Mouse (Mus musculus): ENCODE measurements around the gene Ccdc86. TPM values are rescaled to one million over a fixed set of nuclear protein-coding genes. Genes with fewer than 3 reads are reported as not detected.

Gene Ccdc86
- polyA plus RNA-seq, 1 experiment from 2014 or later: 11.0 TPM

- H3K9ac ChIP-seq (ENCODE audit: low read depth, low read length): no peak overlapping the region
Observed at GRCm38 (mm10) chr19:10897491-10897890, 51.6 kb downstream of the Ccdc86 start.

GRCm38 (mm10) chr19:10896849-10897248, 52.2 kb downstream of the Ccdc86 start:
- no peak for TF ChIP-seq CTCF (IDR thresholded peaks at IDR 0.05; ENCODE audit: low read depth)
- ATAC-seq: no peak
- Histone ChIP-seq H3K4me3 (ENCODE audit: low read depth, low read length) (no peak overlapping the region), H3K9me3 (ENCODE audit: control insufficient read depth) (no peaks in the 10 kb centered on the region), H3K4me1 (replicated peaks; ENCODE audit: control insufficient read depth, insufficient read depth, low read length) (0 out of 2 replicates have a peak, but pooled peaks cover 5% of the 10 kb centered on the region), H3K9ac (ENCODE audit: low read depth, low read length) (no peak overlapping the region), H3K36me3 (ENCODE audit: control insufficient read depth, insufficient read depth) (peaks cover 42% of the 10 kb centered on the region), H3K27ac (ENCODE audit: low read depth, low read length) (no peak overlapping the region), H3K4me2 (replicated peaks; ENCODE audit: low read depth) (peak overlapping the region; percentile 68), H3K27me3 (replicated peaks; ENCODE audit: control insufficient read depth, insufficient read depth, low read length) (no peaks in the 10 kb centered on the region)
- 51% methylated on average over 7 of the region's 7 CpGs for WGBS

More at GRCm38 (mm10) chr19:10897491-10897890, 51.6 kb downstream of the Ccdc86 start:
- no peak for ATAC-seq
- peaks cover 48% of the 10 kb centered on the region for H3K36me3 ChIP-seq (ENCODE audit: control insufficient read depth, insufficient read depth)
- no peak for TF ChIP-seq CTCF (IDR thresholded peaks at IDR 0.05; ENCODE audit: low read depth)
- no peak overlapping the region for H3K4me3 ChIP-seq (ENCODE audit: low read depth, low read length)
- no peak overlapping the region for H3K27ac ChIP-seq (ENCODE audit: low read depth, low read length)
- no peaks in the 10 kb centered on the region for H3K27me3 ChIP-seq (replicated peaks; ENCODE audit: control insufficient read depth, insufficient read depth, low read length)
- 73% methylated on average over 8 of the region's 8 CpGs for WGBS
- H3K9me3 ChIP-seq (ENCODE audit: control insufficient read depth): no peaks in the 10 kb centered on the region
- H3K4me1 ChIP-seq (replicated peaks; ENCODE audit: control insufficient read depth, insufficient read depth, low read length): 0 out of 2 replicates have a peak, but pooled peaks cover 5% of the 10 kb centered on the region
- no peak overlapping the region for H3K4me2 ChIP-seq (replicated peaks; ENCODE audit: low read depth)

DNA sequence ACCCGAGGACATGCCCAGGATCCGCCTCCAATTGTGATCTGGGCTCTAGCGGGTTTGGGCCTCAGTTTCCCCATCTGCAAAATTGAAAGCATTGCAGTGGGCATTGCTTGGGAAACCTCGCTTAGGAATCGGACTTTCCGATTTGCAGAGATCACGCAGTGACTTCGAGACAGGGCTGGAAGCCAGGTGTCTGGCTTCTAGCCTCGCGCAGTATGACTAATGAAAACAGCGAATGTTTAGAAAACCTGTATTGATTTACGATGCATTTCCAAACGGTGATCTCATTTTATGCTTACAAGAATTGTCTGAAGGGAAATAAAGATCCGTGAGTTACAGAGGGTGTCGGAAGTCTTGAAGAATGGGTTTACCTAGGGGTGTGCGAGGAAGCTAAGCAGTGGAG, 53.4 kb downstream of the Ccdc86 start:
- peak overlapping the region; percentile 66 for H3K4me3 ChIP-seq (ENCODE audit: low read depth, low read length)
- ATAC-seq: no peak
- no peaks in the 10 kb centered on the region for H3K27me3 ChIP-seq (replicated peaks; ENCODE audit: control insufficient read depth, insufficient read depth, low read length)
- TF ChIP-seq CTCF (IDR thresholded peaks at IDR 0.05; ENCODE audit: low read depth): no peak
- peak overlapping the region; percentile 68 for H3K4me2 ChIP-seq (replicated peaks; ENCODE audit: low read depth)
- no peaks in the 10 kb centered on the region for H3K9me3 ChIP-seq (ENCODE audit: control insufficient read depth)
- peaks cover 30% of the 10 kb centered on the region for H3K36me3 ChIP-seq (ENCODE audit: control insufficient read depth, insufficient read depth)
- H3K9ac ChIP-seq (ENCODE audit: low read depth, low read length): peak overlapping the region; percentile 75
- 0 out of 2 replicates have a peak, but pooled peaks cover 5% of the 10 kb centered on the region for H3K4me1 ChIP-seq (replicated peaks; ENCODE audit: control insufficient read depth, insufficient read depth, low read length)
- H3K27ac ChIP-seq (ENCODE audit: low read depth, low read length): peak overlapping the region; percentile 89
- under 1% methylated on average over 16 of the region's 16 CpGs for WGBS

DNA sequence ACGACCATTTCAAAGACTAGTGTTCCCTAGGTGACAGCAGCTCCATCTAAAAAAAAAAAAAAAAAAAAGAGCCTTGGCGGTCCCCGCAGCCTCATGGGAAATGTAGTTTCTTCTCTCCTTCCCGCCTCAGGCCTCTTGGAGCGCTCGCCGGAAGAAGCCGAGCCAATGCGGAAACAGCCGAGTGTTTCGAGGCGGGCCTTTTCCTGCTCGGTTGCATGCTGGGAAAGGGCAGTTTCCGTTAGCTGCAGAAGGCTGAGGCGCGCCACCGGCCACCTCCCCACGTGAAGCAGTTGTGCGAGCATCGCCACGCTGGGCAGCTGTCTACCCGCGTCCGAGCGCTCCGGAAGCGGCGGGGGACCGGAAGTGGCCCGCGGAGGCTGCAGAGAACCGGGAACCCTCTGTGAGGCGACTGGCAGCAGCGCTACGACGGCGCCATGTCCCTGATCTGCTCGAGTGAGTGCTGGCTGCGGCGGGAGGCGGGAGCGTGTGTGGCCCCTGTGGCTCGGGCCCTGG, 54.0 kb downstream of the Ccdc86 start, which contains the start of gene Prpf19:
Gene Prpf19 (plus strand): TSS at position 216 of the 513 bp plus-strand sequence.
- H3K9me3 ChIP-seq (ENCODE audit: control insufficient read depth): no peaks in the 10 kb centered on the region
- H3K27me3 ChIP-seq (replicated peaks; ENCODE audit: control insufficient read depth, insufficient read depth, low read length): no peaks in the 10 kb centered on the region
- H3K27ac ChIP-seq (ENCODE audit: low read depth, low read length): peak within 1 kb of the TSS; percentile 89
- H3K36me3 ChIP-seq (ENCODE audit: control insufficient read depth, insufficient read depth): peaks cover 24% of the 10 kb centered on the region
- ATAC-seq: peak; percentile 93
- WGBS: under 1% methylated on average over 43 of the region's 43 CpGs
- H3K4me2 ChIP-seq (replicated peaks; ENCODE audit: low read depth): peak within 1 kb of the TSS; percentile 68
- 0 out of 2 replicates have a peak, but pooled peaks cover 5% of the 10 kb centered on the region for H3K4me1 ChIP-seq (replicated peaks; ENCODE audit: control insufficient read depth, insufficient read depth, low read length)
- TF ChIP-seq CTCF (IDR thresholded peaks at IDR 0.05; ENCODE audit: low read depth): peak; percentile 24
- peak within 1 kb of the TSS; percentile 66 for H3K4me3 ChIP-seq (ENCODE audit: low read depth, low read length)
- H3K9ac ChIP-seq (ENCODE audit: low read depth, low read length): peak within 1 kb of the TSS; percentile 75

- Histone ChIP-seq H3K4me1 (replicated peaks; ENCODE audit: control insufficient read depth, insufficient read depth, low read length) (0 out of 2 replicates have a peak, but pooled peaks cover 5% of the 10 kb centered on the region), H3K4me2 (replicated peaks; ENCODE audit: low read depth) (no peak overlapping the region), H3K36me3 (ENCODE audit: control insufficient read depth, insufficient read depth) (no peaks in the 10 kb centered on the region), H3K9ac (ENCODE audit: low read depth, low read length) (no peak overlapping the region), H3K27me3 (replicated peaks; ENCODE audit: control insufficient read depth, insufficient read depth, low read length) (no peaks in the 10 kb centered on the region), H3K4me3 (ENCODE audit: low read depth, low read length) (no peak overlapping the region), H3K27ac (ENCODE audit: low read depth, low read length) (no peak overlapping the region), H3K9me3 (ENCODE audit: control insufficient read depth) (no peaks in the 10 kb centered on the region)
- TF ChIP-seq CTCF (IDR thresholded peaks at IDR 0.05; ENCODE audit: low read depth): no peak
- 86% methylated on average over 3 of the region's 3 CpGs for WGBS
- ATAC-seq: no peak
Observed at GRCm38 (mm10) chr19:10892201-10892600, 56.9 kb downstream of the Ccdc86 start.

Other genes with a start within 250 kb of the Ccdc86 start
- 0.12 and 0.18 TPM in 2 replicates for gene Cd5, start 210.3 kb downstream of the Ccdc86 start, polyA plus RNA-seq (2015; fragmentation: Nextera tagmentation; extraction: Ambion mirVana)
- 0.05 TPM in 1 of 2 replicates, not detected in the other for gene Cd6, start 119.2 kb downstream of the Ccdc86 start, polyA plus RNA-seq (2015; fragmentation: Nextera tagmentation; extraction: Ambion mirVana)
- 0.93 and 0.94 TPM in 2 replicates for gene Slc15a3, start 109.5 kb downstream of the Ccdc86 start, polyA plus RNA-seq (2015; fragmentation: Nextera tagmentation; extraction: Ambion mirVana)
- 7.1 and 7.5 TPM in 2 replicates for gene Tmem132a, start 79.3 kb downstream of the Ccdc86 start, polyA plus RNA-seq (2015; fragmentation: Nextera tagmentation; extraction: Ambion mirVana)
- 35.8 and 36.2 TPM in 2 replicates for gene Tmem109, start 67.3 kb downstream of the Ccdc86 start, polyA plus RNA-seq (2015; fragmentation: Nextera tagmentation; extraction: Ambion mirVana)
- 20.3 and 24.6 TPM in 2 replicates for gene Prpf19, start 54.0 kb downstream of the Ccdc86 start, polyA plus RNA-seq (2015; fragmentation: Nextera tagmentation; extraction: Ambion mirVana)
- gene Zp1, start 28.6 kb downstream of the Ccdc86 start, polyA plus RNA-seq (2015; fragmentation: Nextera tagmentation; extraction: Ambion mirVana): not detected in 2 replicates
- not detected in 2 replicates for gene Ptgdr2, start 12.1 kb downstream of the Ccdc86 start, polyA plus RNA-seq (2015; fragmentation: Nextera tagmentation; extraction: Ambion mirVana)
- 854 and 883 TPM in 2 replicates for gene Ms4a10, start 25.4 kb upstream of the Ccdc86 start, polyA plus RNA-seq (2015; fragmentation: Nextera tagmentation; extraction: Ambion mirVana)
- 0.34 and 0.44 TPM in 2 replicates for gene Ms4a15, start 44.0 kb upstream of the Ccdc86 start, polyA plus RNA-seq (2015; fragmentation: Nextera tagmentation; extraction: Ambion mirVana)
- 30.9 and 31.8 TPM in 2 replicates for gene Ms4a18, start 68.8 kb upstream of the Ccdc86 start, polyA plus RNA-seq (2015; fragmentation: Nextera tagmentation; extraction: Ambion mirVana)
- 66.9 and 75.7 TPM in 2 replicates for gene Ms4a8a, start 131.8 kb upstream of the Ccdc86 start, polyA plus RNA-seq (2015; fragmentation: Nextera tagmentation; extraction: Ambion mirVana)
- gene 1700017D01Rik, start 181.6 kb upstream of the Ccdc86 start, polyA plus RNA-seq (2015; fragmentation: Nextera tagmentation; extraction: Ambion mirVana): not detected in 2 replicates
- gene 1700025F22Rik, start 216.1 kb upstream of the Ccdc86 start, polyA plus RNA-seq (2015; fragmentation: Nextera tagmentation; extraction: Ambion mirVana): not detected in 2 replicates
- not detected in 2 replicates for gene Ms4a13, start 247.5 kb upstream of the Ccdc86 start, polyA plus RNA-seq (2015; fragmentation: Nextera tagmentation; extraction: Ambion mirVana)